8 mouse cellular contexts compared by ENCODE assay signal in the genomic region with DNA sequence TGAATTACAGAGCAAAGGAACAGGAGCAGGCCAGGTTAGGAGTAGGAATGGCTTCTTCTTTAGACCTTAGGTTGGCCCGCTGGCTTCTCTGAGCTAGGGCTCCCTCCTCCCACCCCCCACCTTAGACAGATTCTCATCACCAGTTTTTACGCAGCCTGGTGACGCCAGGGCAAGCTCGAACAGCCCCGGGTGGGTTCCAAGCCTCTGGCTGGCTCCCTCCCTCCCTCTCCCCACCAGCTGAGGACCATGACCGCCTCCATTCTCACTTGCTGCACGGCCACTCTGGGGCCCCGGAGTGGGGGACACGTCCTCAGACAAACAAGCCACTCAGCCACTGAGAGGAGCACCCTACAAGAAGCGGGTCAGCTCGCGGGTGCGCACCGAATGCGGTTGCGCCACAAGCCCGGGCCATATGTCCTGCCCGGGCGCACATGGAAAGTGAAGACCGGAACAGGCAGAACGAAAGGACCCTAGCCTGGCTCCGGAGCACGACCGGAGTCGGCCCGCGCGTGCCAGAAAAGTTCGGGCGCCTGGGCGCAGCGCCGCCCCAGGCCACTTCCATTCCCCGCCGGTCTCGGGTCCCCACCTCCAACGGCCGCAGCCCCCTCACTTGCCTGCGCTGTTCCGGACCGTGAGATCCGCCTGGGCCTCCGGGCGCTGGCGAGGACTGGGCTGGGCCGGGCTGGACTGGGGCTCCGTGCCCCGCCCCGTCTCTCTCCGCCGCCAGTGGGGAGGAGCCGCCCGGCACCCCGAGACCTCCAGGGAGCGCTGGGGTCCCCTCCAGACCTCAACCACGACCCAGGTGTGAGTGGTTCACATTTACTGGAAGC. TPM values are rescaled to one million over a fixed set of nuclear protein-coding genes. Genes with fewer than 3 reads are reported as not detected.
DNase-seq lines count a peak whose midpoint lies in the region; ATAC-seq lines count a peak whose summit lies in the region.

No protein-coding gene starts in this region.

- peaks cover 12% of the 10 kb centered on the region for H3K4me1 ChIP-seq in hindbrain, embryonic 12.5 days
- H3K4me1 ChIP-seq in megakaryocyte, embryonic 14.5 days: peaks cover 78% of the 10 kb centered on the region

- 0 out of 2 replicates have a peak, but pooled peaks cover 3% of the 10 kb centered on the region for H3K36me3 ChIP-seq in hindbrain, embryonic 12.5 days
- H3K36me3 ChIP-seq in megakaryocyte, embryonic 14.5 days (replicated peaks; ENCODE audit: low read length): peaks cover 41% of the 10 kb centered on the region

- no peaks in the 10 kb centered on the region for H3K9me3 ChIP-seq in hindbrain, embryonic 12.5 days (replicated peaks)
- H3K9me3 ChIP-seq in megakaryocyte, embryonic 14.5 days: peaks cover 5% of the 10 kb centered on the region

- peak overlapping the region; percentile 82 for H3K4me2 ChIP-seq in hindbrain, embryonic 12.5 days (replicated peaks)

- H3K27ac ChIP-seq in hindbrain, embryonic 12.5 days: 0 out of 2 replicates have a peak overlapping the region, but pooled peaks have one; percentile 23

- WGBS in hindbrain, embryonic 12.5 days: under 1% methylated on average over 54 of the region's 56 CpGs

- H3K27me3 ChIP-seq in hindbrain, embryonic 12.5 days: peaks cover 18% of the 10 kb centered on the region
- H3K27me3 ChIP-seq in megakaryocyte, embryonic 14.5 days (replicated peaks): no peaks in the 10 kb centered on the region

- peak; percentile 57 for DNase-seq in ZHBTc4 (ENCODE audit: low read depth, low spot score)
- DNase-seq in cerebellum, adult 9-10 months: peak; percentile 52
- DNase-seq in frontal cortex, postnatal 36 days (ENCODE audit: low spot score in 2 of 2): peak; percentile 35 to 57
- DNase-seq in layer of hippocampus, postnatal 36 days: peak; percentile 65 to 66
- DNase-seq in right cerebral cortex, postnatal 25 days: peak; percentile 63
- peak; percentile 81 to 83 for DNase-seq in urinary bladder, postnatal 4 days (ENCODE audit: low spot score in 2 of 2)

- peak overlapping the region; percentile 65 for H3K9ac ChIP-seq in hindbrain, embryonic 12.5 days

- H3K4me3 ChIP-seq in hindbrain, embryonic 12.5 days: peak overlapping the region; percentile 48
- H3K4me3 ChIP-seq in megakaryocyte, embryonic 14.5 days (replicated peaks): peak overlapping the region; percentile 96

- ATAC-seq in hindbrain, embryonic 12.5 days (ENCODE audit: low FRiP score): peak; percentile 62

RNA-seq across cellular contexts. Expression of gene Tmbim1, which starts 1.7 kb away (rescaled TPM):
- 11.7 and 13.4 TPM in 2 replicates for polyA plus RNA-seq in hindbrain, embryonic 12.5 days (2016; fragmentation: Nextera tagmentation; extraction: Ambion mirVana)
- 10 to 100 TPM; 25.1 to 25.4 TPM for total RNA-seq in layer of hippocampus, postnatal 36 days (2021)
- 128 and 140 TPM in 2 replicates for polyA plus RNA-seq in megakaryocyte, embryonic 14.5 days (2012; ENCODE audit: insufficient read depth, low replicate concordance)

RNA-seq across cellular contexts. Expression of gene Pnkd, which starts 19.0 kb away (rescaled TPM):
- 94.0 and 97.8 TPM in 2 replicates for polyA plus RNA-seq in hindbrain, embryonic 12.5 days (2016; fragmentation: Nextera tagmentation; extraction: Ambion mirVana)
- 100 to 1,000 TPM; 168 to 188 TPM for total RNA-seq in layer of hippocampus, postnatal 36 days (2021)
- polyA plus RNA-seq in megakaryocyte, embryonic 14.5 days (2012; ENCODE audit: insufficient read depth, low replicate concordance): 113 and 116 TPM in 2 replicates

RNA-seq across cellular contexts. Expression of gene Aamp, which starts 19.2 kb away (rescaled TPM):
- 180 and 183 TPM in 2 replicates for polyA plus RNA-seq in hindbrain, embryonic 12.5 days (2016; fragmentation: Nextera tagmentation; extraction: Ambion mirVana)
- 100 to 1,000 TPM; 148 to 159 TPM for total RNA-seq in layer of hippocampus, postnatal 36 days (2021)
- 180 and 228 TPM in 2 replicates for polyA plus RNA-seq in megakaryocyte, embryonic 14.5 days (2012; ENCODE audit: insufficient read depth, low replicate concordance)

RNA-seq across cellular contexts. Expression of gene Gpbar1, which starts 25.4 kb away (rescaled TPM):
- 0.19 TPM in 1 of 2 replicates, not detected in the other for polyA plus RNA-seq in hindbrain, embryonic 12.5 days (2016; fragmentation: Nextera tagmentation; extraction: Ambion mirVana)
- total RNA-seq in layer of hippocampus, postnatal 36 days (2021): not detected
- polyA plus RNA-seq in megakaryocyte, embryonic 14.5 days (2012; ENCODE audit: insufficient read depth, low replicate concordance): 0.28 TPM in 1 of 2 replicates, not detected in the other

RNA-seq across cellular contexts. Expression of gene Catip, which starts 58.2 kb away (rescaled TPM):
- 1.4 and 1.5 TPM in 2 replicates for polyA plus RNA-seq in hindbrain, embryonic 12.5 days (2016; fragmentation: Nextera tagmentation; extraction: Ambion mirVana)
- 1 to 10 TPM; 1.0 to 1.2 TPM for total RNA-seq in layer of hippocampus, postnatal 36 days (2021)
- 0.59 TPM in 1 of 2 replicates, not detected in the other for polyA plus RNA-seq in megakaryocyte, embryonic 14.5 days (2012; ENCODE audit: insufficient read depth, low replicate concordance)

Comparison
In these comparisons a context has a peak if more than half of its experiments do, and no peak if none do; other contexts are left out.
1. Peak in every context shown above with its lines: DNase-seq, ATAC-seq, H3K4me3 ChIP-seq and H3K27ac ChIP-seq.